Mouse (Mus musculus) forebrain, embryonic 14.5 days (tissue): ENCODE data around the gene Dhx37. TPM values are rescaled to one million over a fixed set of nuclear protein-coding genes. Genes with fewer than 3 reads are reported as not detected.
A peak's percentile ranks its signal among the peaks of the same experiment; 100 is the strongest.

Experiments used
- ATAC-seq: fragments of 200-750 bp; cut with Nextera tagmentation; 2 replicates; pipeline ENCODE4 v1.8.0; 2017; ENCODE audit warnings: mild to moderate bottlenecking, moderate library complexity
- DNase-seq: peaks from one replicate; pipeline ENCODE4 v3.0.0-alpha.2; 2015; ENCODE audit warnings: low spot score
- H3K27ac ChIP-seq: fragments of 300-500 bp; sonication (generic); 2 replicates; pipeline ENCODE4 v1.5.1; 2014; ENCODE audit warnings: low read depth, mild to moderate bottlenecking, control low read depth, low read length, moderate library complexity
- H3K27me3 ChIP-seq: fragments of 300-500 bp; sonication (generic); replicated peaks from 2 replicates; pipeline ENCODE4 v1.6.1; 2014; ENCODE audit warnings: low read length, control low read depth, mixed read lengths; ENCODE audit not compliant: control insufficient read depth, insufficient read depth
- H3K36me3 ChIP-seq: fragments of 300-500 bp; sonication (generic); 2 replicates; pipeline ENCODE4 v1.6.1; 2014; ENCODE audit warnings: low read length, control low read depth; ENCODE audit not compliant: control insufficient read depth, insufficient read depth
- H3K4me1 ChIP-seq: fragments of 300-500 bp; sonication (generic); 2 replicates; pipeline ENCODE4 v1.6.1; 2014; ENCODE audit warnings: antibody characterized with exemption, low read length, control low read depth; ENCODE audit not compliant: control insufficient read depth, insufficient read depth
- H3K4me2 ChIP-seq: fragments of 300-500 bp; sonication (generic); 2 replicates; pipeline ENCODE4 v1.6.1; 2014; ENCODE audit warnings: mild to moderate bottlenecking, control low read depth, low read length
- H3K4me3 ChIP-seq: fragments of 300-500 bp; sonication (generic); 2 replicates; pipeline ENCODE4 v1.5.1; 2014; ENCODE audit warnings: low read depth, low read length, control low read depth
- H3K9ac ChIP-seq: fragments of 300-500 bp; sonication (generic); 2 replicates; pipeline ENCODE4 v1.6.1; 2014; ENCODE audit warnings: mild to moderate bottlenecking, low read length, control low read depth, moderate library complexity
- H3K9me3 ChIP-seq: fragments of 300-500 bp; sonication (generic); replicated peaks from 2 replicates; pipeline ENCODE4 v1.6.1; 2016; ENCODE audit warnings: low read length, control low read depth, mixed read lengths; ENCODE audit not compliant: control insufficient read depth
- WGBS: fragments of 180-500 bp; shearing (Covaris S2); extraction: QIAGEN DNeasy Blood & Tissue Kit; methylation state at CpG from one replicate; pipeline ENCODE4 v1.1.7; 2014; 5-methylcytosine and 5-hydroxymethylcytosine counted together
- polyA plus RNA-seq: library from polyadenylated mRNA; unstranded; fragments of >200 nt; fragmentation: Nextera tagmentation; extraction: Ambion mirVana; gene quantifications from 2 replicates; pipeline ENCODE4 v1.2.1, GENCODE M21; 2014

Dhx37 gene
- polyA plus RNA-seq, result 4.7 and 7.0 TPM in 2 replicates

DNA sequence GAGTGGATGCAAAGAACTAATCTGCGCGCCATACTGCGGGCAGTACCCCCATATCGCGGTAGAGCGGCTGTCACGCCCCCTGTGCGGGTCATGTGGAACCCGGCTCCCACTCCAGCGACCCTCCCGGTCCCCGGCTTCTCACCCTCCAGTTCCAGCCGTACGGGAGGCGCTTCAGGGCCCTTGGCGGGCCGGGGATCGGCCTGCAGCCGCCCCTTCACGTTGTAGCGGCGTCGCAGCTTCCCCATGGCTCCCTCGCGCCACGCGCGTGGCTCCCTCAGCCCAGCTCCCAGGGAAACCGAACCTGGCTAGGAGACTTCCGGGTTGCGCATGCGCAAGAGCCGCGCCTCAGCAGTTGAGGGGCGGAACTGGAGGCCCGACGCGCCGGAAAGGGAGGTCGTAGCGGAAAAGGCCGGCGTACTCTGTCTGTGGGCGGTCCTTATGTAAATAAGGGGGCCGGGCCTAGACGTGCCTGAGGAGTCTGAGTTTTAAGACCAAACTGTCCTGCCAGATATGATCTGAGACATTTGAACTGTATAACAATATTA is at the start of gene Dhx37:
Gene Dhx37 (minus strand): TSS at position 329 of the 545 bp plus-strand sequence.
- Histone ChIP-seq H3K4me3 (peak within 1 kb of the TSS; percentile 73), H3K27me3 (no peaks in the 10 kb centered on the region), H3K27ac (peak within 1 kb of the TSS; percentile 74), H3K4me2 (peak within 1 kb of the TSS; percentile 89), H3K4me1 (peaks cover 9% of the 10 kb centered on the region), H3K9me3 (no peaks in the 10 kb centered on the region), H3K36me3 (peaks cover 28% of the 10 kb centered on the region), H3K9ac (peak within 1 kb of the TSS; percentile 88)
- under 1% methylated on average over 46 of the region's 46 CpGs for WGBS
- peak; percentile 98 for DNase-seq
- peak; percentile 98 for ATAC-seq

DNA sequence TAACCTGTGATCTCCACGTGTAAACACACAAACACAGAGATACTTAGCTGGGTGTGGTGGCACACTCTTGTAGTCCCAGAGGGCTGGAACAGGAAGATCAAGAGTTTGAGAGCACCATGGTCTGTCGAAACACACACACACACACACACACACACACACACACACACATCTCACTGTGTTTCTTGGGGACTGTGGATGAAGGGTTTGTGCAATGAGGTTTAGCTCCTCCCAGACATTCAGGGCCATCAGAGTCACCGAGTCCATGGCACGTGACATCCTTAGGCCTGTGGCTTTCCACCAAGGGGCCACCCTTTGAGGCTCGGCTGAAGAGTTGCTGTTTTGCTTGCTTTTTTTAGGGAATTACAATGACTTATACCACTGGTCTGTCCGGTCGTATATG is 48.6 kb upstream of the Dhx37 start:
- Histone ChIP-seq H3K9ac (no peak overlapping the region), H3K27me3 (no peaks in the 10 kb centered on the region), H3K4me1 (peaks cover under 1% of the 10 kb centered on the region), H3K27ac (no peak overlapping the region), H3K9me3 (no peaks in the 10 kb centered on the region), H3K36me3 (peaks cover 33% of the 10 kb centered on the region), H3K4me2 (no peak overlapping the region), H3K4me3 (no peak overlapping the region)
- 93% methylated on average over 7 of the region's 7 CpGs for WGBS
- ATAC-seq, result no peak
- DNase-seq, result no peak

DNA sequence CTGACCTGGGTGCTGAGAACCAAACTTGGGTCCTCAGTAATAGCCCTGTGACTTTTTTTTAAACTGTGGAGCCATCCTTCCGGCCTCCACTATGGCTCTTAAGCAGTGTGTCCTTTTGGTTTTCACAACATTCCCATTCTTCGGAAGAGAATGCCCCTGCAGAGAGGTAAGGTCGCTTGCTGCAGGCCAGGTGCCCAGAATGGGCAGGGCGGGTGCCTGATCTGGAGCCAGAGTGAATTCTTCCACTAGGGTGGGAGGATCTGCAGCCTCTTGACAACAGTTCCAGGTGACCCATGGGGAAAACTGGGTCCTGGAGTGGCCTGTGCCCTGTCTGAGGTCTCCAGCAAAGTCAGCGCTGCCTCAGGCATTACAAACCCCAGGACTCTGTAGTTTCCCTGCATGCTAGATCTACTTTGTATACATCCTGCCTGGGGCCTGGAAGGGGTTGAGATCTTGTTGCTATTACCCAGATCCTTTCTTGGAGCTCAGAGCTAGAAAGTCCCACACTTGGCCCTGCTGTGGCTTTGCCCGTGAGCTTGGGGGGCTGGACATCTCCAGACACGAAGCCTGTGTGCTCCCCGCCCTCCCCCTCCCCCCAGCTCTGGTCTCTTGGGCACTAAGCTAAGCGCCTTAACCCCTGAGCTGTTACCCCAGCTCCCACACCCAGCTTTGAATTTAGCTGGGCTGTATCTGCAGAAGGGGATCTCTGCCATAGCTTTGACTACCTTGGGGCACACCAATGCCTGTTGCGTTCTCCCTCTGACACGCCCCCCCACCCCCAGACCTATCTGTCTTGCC is 46.7 kb upstream of the Dhx37 start:
- Histone ChIP-seq H3K4me2 (no peak overlapping the region), H3K36me3 (peaks cover 31% of the 10 kb centered on the region), H3K27ac (no peak overlapping the region), H3K9ac (no peak overlapping the region), H3K27me3 (no peaks in the 10 kb centered on the region), H3K4me3 (no peak overlapping the region), H3K9me3 (no peaks in the 10 kb centered on the region), H3K4me1 (peaks cover 12% of the 10 kb centered on the region)
- no peak for ATAC-seq
- DNase-seq, result no peak
- WGBS, result 79% methylated on average over 11 of the region's 11 CpGs

DNA sequence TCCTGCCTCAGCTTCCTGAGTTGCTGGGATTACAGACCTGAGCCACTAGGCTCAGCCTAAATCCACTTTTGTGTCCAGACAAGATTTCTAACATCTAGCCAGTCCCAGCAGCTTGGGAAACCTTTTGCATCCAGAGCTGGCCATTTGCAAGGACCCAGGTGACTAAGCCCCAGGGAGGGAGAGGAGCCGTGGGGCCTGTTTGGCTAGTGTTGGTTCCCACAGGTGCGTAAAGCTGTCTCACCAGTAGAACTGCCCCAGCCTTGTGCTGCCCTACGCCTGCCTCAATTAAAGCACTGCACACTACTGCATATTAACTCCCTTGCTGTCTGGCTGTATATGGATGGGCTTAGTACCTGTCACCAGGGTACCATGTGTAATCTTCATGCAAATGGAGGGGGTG is 45.5 kb upstream of the Dhx37 start:
- Histone ChIP-seq H3K9ac (no peak overlapping the region), H3K4me2 (no peak overlapping the region), H3K36me3 (peaks cover 18% of the 10 kb centered on the region), H3K4me1 (peaks cover 14% of the 10 kb centered on the region), H3K9me3 (no peaks in the 10 kb centered on the region), H3K4me3 (no peak overlapping the region), H3K27me3 (no peaks in the 10 kb centered on the region), H3K27ac (no peak overlapping the region)
- WGBS, result 92% methylated on average over 3 of the region's 3 CpGs
- no peak for DNase-seq
- no peak for ATAC-seq

DNA sequence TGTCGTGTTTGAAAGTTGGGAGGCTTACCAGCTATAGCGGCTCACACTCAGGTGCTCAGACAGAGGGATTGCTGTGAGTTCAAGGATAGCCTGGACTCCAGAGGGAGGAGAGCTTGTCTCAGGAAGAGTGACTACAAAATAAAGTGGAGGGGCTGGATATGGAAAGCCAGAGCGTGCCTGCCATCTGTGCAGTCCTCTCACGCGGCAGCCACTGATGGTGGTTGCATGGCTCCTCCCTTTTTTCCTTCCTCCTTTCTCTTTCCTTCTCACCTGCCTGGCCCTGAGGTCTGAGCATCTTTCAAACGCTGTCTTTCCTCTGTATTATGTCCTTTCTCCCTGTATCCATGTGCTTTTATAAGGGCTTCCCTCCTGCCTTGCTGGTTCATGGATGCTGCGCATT is 44.1 kb upstream of the Dhx37 start:
- DNase-seq, result no peak
- Histone ChIP-seq H3K9ac (no peak overlapping the region), H3K36me3 (peaks cover 7% of the 10 kb centered on the region), H3K27ac (no peak overlapping the region), H3K27me3 (no peaks in the 10 kb centered on the region), H3K4me3 (no peak overlapping the region), H3K9me3 (no peaks in the 10 kb centered on the region), H3K4me1 (peaks cover 14% of the 10 kb centered on the region), H3K4me2 (no peak overlapping the region; the same call in 1 of the 2 replicates)
- ATAC-seq, result no peak
- 89% methylated on average over 7 of the region's 7 CpGs for WGBS

DNA sequence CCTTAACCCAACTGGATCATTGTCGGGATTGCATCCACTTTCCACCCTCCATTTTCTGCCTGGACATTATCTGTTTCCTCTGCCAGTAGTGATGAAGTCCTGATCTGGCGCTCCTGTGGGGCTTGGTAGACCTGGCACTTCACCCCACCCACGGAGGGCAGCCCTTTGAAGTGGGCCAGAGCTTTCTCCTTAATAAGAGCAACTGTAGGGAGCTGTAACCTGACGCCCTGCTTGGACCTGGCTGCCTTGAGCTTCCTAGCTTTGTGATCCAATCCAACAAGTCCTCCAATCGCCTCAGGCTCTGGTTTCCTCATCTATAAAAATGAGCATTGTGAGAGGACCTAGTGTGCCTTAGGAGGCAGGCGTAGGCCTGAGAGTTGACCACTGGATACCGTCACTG is 43.6 kb upstream of the Dhx37 start:
- ATAC-seq (no peak), DNase-seq (no peak)
- H3K36me3 ChIP-seq, result peaks cover 2% of the 10 kb centered on the region
- no peaks in the 10 kb centered on the region for H3K9me3 ChIP-seq
- H3K4me2 ChIP-seq, result peak overlapping the region; percentile 83
- WGBS, result 64% methylated on average over 7 of the region's 7 CpGs
- peak overlapping the region; percentile 73; the same call in 1 of the 2 replicates for H3K4me3 ChIP-seq
- peaks cover 14% of the 10 kb centered on the region for H3K4me1 ChIP-seq
- no peak overlapping the region for H3K27ac ChIP-seq
- no peaks in the 10 kb centered on the region for H3K27me3 ChIP-seq
- H3K9ac ChIP-seq, result no peak overlapping the region

DNA sequence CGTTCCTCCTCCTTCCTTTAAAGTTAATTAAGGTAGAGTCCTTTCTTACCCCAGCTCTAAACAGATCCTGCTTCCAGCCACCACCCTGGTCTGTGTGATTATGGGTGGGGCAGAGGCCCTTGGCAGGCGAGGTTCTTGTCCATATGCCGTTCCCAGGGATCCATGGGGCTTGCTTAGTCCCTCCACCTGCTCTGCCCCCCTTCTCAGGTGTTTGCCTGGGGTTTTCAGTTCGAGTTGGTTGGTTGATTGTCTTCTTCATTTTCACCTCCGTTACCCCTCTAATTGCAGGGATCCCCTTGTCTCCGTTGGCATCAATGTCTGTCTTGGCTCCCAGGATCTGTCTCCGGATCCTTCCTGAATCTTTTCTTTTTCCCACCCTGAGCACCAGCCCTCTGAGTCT is 42.9 kb upstream of the Dhx37 start:
- Histone ChIP-seq H3K4me1 (peaks cover 14% of the 10 kb centered on the region), H3K4me2 (peak overlapping the region; percentile 83), H3K9ac (peak overlapping the region; percentile 79), H3K4me3 (peak overlapping the region; percentile 73), H3K9me3 (no peaks in the 10 kb centered on the region), H3K27me3 (no peaks in the 10 kb centered on the region), H3K27ac (no peak overlapping the region), H3K36me3 (no peaks in the 10 kb centered on the region)
- no peak for DNase-seq
- WGBS, result 57% methylated on average over 7 of the region's 7 CpGs
- ATAC-seq, result no peak

DNA sequence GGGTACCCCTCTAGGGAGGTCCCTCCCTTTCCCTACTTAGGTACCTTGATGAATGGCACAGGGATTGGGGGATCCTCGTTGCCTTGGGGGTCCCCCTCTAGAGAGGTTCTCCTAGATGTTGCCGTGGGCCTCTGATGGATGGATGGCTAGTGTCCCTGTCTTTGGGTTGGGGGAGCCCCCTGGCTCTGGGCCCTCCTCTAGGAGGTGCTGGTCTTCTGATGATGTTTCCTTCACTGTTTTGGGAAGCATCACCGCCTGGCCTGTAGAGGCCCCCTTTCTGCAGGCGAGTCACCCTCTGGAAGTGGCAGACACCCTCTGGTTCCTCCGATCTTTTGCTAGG is 42.3 kb upstream of the Dhx37 start:
- H3K27me3 ChIP-seq, result no peaks in the 10 kb centered on the region
- ATAC-seq, result no peak; the same call in 1 of the 2 replicates
- peak; percentile 34 for DNase-seq

More for the DNA sequence above, 42.3 kb upstream of the Dhx37 start:
- Histone ChIP-seq H3K9ac (peak overlapping the region; percentile 79), H3K36me3 (no peaks in the 10 kb centered on the region), H3K4me1 (peaks cover 14% of the 10 kb centered on the region), H3K9me3 (no peaks in the 10 kb centered on the region), H3K4me3 (peak overlapping the region; percentile 73), H3K4me2 (peak overlapping the region; percentile 83), H3K27ac (peak overlapping the region; percentile 72; the same call in 1 of the 2 replicates)
- 13% methylated on average over 5 of the region's 5 CpGs for WGBS
